Mouse (Mus musculus) embryo, embryonic 11.5 days (tissue): Measurements from ENCODE around the gene Cpm.
"Not testable (repeated sequence)": the region's sequence is repeated elsewhere in the genome, so short reads cannot be mapped to it uniquely, and the experiment has no call there.

Experiments used
- DNase-seq: peaks from one replicate; pipeline ENCODE4 v3.0.0-alpha.2; 2012; ENCODE audit warnings: low read depth, low spot score

Gene Cpm

DNA sequence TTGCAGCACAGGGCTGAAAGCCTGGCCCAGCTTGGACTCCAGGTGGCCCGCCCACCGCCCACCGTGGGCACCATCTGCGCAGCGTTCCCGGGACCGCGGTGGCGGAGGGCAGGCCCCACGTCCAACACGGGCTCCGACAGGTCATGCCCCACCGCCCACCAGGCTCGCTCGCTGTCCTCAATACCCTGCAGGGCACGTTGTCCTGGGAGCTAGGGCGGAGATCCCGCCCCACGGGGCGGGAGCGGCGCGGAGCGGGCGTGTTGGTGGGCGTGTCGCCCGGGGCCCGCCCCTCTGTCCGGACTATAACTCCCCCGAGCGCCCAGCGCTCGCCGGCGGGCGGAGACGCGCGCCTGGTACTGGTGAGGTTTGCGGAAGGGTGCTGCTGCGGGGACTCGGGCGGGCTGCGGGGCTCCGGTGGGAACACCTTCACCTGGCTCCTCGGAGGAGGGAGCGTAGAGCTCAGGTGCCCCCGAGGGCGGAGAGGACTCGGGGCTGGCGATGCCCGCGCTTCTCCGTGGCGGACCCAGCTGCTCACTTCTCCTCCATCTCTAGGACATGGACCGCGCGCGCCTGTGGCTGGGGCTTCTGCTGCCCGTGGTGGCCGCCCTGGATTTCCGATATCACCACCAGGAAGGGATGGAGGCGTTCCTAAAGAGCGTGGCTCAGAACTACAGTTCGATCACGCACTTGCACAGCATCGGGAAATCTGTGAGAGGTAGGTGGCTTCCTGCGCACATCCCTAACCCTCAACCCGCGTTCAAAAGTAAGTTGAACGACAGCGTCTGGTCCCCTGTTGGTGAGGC is at the start of gene Cpm:
Gene Cpm, plus strand, starts transcription at position 332 of the 803 bp plus-strand sequence.
- peak; percentile 58 for DNase-seq

GRCm38 (mm10) chr10:117579771-117580284 is 49.5 kb upstream of the Cpm start:
- no peak for DNase-seq

GRCm38 (mm10) chr10:117580405-117580804 is 48.9 kb upstream of the Cpm start:
- no peak for DNase-seq

- no peak for DNase-seq
These were observed 48.1 kb upstream of the Cpm start for GRCm38 (mm10) chr10:117581007-117581752.

- no peak for DNase-seq
These were observed 47.6 kb upstream of the Cpm start for GRCm38 (mm10) chr10:117581753-117582062.

DNA sequence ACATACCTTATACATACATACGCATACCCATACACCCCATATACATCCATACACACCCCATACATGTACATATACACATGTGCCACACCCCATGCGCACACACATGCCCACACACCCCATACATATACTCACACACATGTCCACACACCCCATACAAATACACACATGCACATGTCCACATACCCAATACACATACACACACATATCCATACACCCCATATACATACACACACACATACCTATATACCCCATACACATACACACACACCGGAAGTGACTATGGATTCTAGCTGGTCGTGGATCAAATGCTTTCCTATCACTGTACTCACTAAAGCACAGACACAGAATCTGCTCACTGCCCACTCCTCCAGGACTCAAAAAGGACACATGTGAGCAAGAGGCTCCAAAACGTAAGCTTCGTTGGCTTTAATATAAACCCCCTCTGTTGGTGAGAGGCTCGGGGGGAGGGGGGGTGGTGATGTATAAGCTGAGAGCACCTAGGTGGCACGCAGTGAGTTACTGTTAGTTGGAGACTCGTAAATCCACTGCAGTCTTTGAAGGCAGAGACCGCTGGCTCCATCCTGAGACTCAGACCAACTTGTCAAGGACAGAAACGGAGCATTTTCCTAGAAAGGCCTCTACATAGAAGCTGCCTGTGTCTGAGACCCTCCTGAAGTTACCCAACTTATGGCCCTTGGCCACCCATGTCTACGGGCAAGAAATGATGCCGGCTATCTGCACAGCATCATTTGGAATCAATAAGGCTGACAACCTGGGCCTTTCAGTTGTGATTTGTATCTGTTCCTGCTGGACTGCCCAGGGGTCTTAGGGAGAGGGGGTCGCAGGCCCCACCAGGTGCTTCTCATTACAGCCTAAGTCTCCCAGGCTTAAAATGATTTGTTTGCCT is 45.9 kb upstream of the Cpm start:
- DNase-seq: peak; percentile 47

- no peak for DNase-seq
These were observed 45.2 kb upstream of the Cpm start for GRCm38 (mm10) chr10:117584102-117584501.

DNA sequence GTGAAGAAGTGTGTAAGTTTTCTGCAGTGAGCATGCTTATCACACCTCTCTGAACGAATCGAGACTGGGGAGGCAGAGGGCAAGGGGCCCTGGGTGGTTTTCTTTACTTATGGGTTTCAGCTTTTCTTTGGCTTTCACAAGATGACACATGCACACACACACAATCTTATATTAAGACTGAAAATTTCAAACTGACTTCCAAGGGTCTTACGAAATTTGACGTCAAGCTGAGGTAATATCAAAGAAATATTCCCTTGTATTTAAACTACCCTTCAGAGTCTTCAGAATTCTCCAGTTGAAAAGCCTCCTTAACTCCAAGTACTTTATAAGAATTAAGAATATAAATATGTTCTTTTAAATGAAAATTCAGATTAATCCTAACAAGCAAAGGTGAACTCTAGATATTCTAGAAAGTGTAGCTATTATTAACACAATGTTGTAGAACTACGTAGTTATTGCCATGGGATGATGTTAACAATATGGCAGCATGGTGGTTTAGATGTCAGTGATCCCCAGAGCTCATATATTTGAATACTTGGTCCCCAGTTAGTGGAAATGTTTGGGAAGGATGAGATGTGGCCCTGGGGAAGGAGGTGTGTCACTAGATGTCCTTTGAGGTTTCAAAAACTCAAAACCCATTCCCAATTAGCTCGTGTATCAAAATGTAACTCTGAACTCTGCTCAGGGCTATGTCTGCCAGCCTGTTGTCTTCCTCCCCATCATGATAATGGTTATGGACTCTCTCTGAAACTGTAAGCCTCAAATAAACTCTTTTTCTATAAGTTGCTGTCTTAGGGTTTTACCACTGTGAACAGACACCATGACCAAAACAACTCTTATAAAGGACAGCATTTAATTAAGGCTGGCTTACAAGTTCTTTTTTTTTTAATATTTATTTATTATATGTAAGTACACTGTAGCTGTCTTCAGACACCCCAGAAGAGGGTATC is 44.5 kb upstream of the Cpm start:
- no peak for DNase-seq

GRCm38 (mm10) chr10:117585600-117586299 is 43.5 kb upstream of the Cpm start:
- DNase-seq: no peak

GRCm38 (mm10) chr10:117586859-117587258 is 42.4 kb upstream of the Cpm start:
- no peak for DNase-seq

- no peak for DNase-seq
These were observed 42.0 kb upstream of the Cpm start for GRCm38 (mm10) chr10:117587335-117587734.

- DNase-seq: not testable (repeated sequence)
These were observed 40.7 kb upstream of the Cpm start for GRCm38 (mm10) chr10:117588416-117589143.

DNA sequence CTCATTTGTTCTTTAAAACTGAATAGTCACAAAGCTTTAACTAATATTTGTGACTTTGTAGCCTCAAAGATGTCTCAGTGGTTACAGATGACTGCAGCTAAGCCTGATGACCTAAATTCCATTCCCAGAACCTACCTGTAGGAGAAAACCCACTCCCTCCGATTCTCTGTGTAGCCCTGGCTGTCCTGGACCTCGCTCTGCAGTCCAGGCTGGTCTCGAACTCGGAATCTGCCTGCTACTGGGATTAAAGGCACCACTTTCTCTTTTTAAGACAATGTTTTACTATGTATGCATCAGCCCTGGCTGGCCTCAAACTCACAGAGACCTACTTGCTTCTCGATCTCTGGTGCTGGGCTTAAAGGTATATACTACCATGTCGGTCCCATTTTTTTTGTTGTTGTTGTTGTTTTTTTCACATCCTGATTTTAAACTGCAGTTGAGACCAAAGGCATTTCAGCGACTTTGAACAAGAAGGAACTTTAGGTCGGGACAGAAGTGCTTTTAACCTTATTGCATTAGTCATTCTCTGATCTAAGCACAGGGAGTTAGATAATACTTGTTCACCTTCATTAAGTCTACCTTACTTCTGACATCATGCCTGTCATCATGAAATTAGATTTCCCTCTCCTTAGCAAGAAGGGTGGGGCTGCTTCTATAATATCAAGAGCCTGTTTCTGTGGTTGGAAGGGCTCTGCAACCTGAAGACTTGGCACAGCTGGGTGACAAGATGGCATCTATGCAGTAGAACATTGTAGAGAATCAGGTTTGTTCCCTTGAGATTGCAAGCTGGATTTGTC is 40.0 kb upstream of the Cpm start:
- no peak for DNase-seq

- DNase-seq: no peak
These were observed 38.7 kb upstream of the Cpm start for GRCm38 (mm10) chr10:117590331-117591301.

- no peak for DNase-seq
These were observed 37.5 kb upstream of the Cpm start for GRCm38 (mm10) chr10:117591766-117592165.

DNA sequence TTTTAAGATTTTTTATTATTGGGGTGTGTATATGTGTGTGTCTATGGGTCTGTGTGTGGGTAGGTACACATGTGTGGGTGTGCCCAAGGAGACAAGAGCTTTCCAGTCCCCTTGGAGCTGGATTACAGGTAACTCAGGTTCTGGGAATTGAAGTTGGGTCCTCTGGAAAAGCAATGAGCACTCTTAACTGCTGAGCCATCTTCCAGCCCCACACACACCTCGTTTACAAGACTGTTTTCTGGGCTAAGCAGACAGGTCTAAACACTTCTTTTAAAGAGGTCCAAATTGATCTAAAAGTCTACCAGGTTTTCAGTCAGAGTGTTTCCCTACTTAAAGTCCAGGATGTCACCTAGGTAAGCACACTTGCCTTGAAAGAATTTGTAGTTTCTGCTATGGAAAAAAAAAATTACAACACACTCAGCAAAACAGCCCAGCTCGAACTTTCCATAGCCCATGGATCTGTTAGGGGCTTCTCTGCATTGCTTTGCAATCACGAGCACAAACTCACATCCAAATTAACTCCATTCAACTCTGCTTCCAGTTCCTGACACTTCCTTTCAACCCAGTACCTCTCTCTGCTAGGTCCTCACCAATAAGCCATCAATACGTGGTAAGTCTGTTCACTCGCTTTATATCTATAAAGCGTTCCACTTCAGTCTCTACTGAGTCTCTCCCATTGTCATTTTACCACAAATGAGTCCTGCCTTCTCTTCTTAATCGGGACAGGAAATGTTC is 36.8 kb upstream of the Cpm start:
- no peak for DNase-seq
